Mouse (Mus musculus) bone marrow macrophage, adult 2 months (primary cell): ENCODE measurements around the gene Med29. TPM values are rescaled to one million over a fixed set of nuclear protein-coding genes. Genes with fewer than 3 reads are reported as not detected.

Experiments used
- H3K27ac ChIP-seq: 2 replicates; pipeline ENCODE4 v1.5.1; 2012; ENCODE audit warnings: low read depth, low read length; ENCODE audit not compliant: insufficient read depth
- H3K4me1 ChIP-seq: 2 replicates; pipeline ENCODE4 v1.6.1; 2012; ENCODE audit warnings: low read length; ENCODE audit not compliant: control insufficient read depth, insufficient read depth
- H3K4me3 ChIP-seq: 2 replicates; pipeline ENCODE4 v1.5.1; 2012; ENCODE audit warnings: mild to moderate bottlenecking, low read length, moderate library complexity; ENCODE audit not compliant: insufficient read depth
- CTCF ChIP-seq: IDR thresholded peaks from 2 replicates; pipeline ENCODE4 v1.5.1; 2012; ENCODE audit warnings: low read depth, mild to moderate bottlenecking, low read length, moderate library complexity
- POLR2A ChIP-seq: IDR thresholded peaks from 2 replicates; pipeline ENCODE4 v1.6.1; 2012; ENCODE audit warnings: mild to moderate bottlenecking, low read depth, low read length, borderline replicate concordance
- polyA plus RNA-seq: library from polyadenylated mRNA; stranded (reverse); fragments of >200 nt; gene quantifications from 2 replicates; pipeline ENCODE4 v1.2.4, GENCODE M21; 2012; ENCODE audit not compliant: missing spikeins, insufficient read depth, insufficient read length

Med29 gene
- polyA plus RNA-seq, 1 experiment, result 12.5 TPM

DNA sequence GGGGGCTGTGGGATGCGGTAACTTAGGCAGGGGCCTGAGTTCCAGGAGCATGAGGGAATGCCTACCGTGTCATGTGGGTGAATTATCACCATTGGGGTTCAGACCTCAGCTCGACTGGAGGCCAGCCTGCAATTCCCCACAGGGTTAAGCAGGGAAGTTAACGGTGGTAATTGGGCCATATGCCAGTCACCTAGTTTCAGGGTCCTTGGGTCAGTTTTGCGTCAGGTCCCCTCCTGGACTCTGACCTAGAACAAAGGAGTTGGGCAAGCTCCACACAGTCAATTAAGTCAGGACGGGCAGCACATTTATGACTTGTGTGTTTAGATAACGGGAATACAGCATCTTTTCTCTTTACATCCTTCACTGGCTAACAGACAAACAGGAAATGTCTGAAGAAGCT, 51.1 kb downstream of the Med29 start:
- no peak for TF ChIP-seq POLR2A
- no peak for TF ChIP-seq CTCF
- Histone ChIP-seq H3K4me1 (peaks cover 5% of the 10 kb centered on the region), H3K4me3 (no peak overlapping the region), H3K27ac (no peak overlapping the region)

GRCm38 (mm10) chr7:28339213-28339917, 53.1 kb downstream of the Med29 start:
- peaks cover 11% of the 10 kb centered on the region for H3K4me1 ChIP-seq
- peak overlapping the region; percentile 96 for H3K27ac ChIP-seq
- peak overlapping the region; percentile 64 for H3K4me3 ChIP-seq
- 0 out of 2 replicates have a peak, but pooled peaks have one; percentile 34 for TF ChIP-seq CTCF
- TF ChIP-seq POLR2A, result no peak

DNA sequence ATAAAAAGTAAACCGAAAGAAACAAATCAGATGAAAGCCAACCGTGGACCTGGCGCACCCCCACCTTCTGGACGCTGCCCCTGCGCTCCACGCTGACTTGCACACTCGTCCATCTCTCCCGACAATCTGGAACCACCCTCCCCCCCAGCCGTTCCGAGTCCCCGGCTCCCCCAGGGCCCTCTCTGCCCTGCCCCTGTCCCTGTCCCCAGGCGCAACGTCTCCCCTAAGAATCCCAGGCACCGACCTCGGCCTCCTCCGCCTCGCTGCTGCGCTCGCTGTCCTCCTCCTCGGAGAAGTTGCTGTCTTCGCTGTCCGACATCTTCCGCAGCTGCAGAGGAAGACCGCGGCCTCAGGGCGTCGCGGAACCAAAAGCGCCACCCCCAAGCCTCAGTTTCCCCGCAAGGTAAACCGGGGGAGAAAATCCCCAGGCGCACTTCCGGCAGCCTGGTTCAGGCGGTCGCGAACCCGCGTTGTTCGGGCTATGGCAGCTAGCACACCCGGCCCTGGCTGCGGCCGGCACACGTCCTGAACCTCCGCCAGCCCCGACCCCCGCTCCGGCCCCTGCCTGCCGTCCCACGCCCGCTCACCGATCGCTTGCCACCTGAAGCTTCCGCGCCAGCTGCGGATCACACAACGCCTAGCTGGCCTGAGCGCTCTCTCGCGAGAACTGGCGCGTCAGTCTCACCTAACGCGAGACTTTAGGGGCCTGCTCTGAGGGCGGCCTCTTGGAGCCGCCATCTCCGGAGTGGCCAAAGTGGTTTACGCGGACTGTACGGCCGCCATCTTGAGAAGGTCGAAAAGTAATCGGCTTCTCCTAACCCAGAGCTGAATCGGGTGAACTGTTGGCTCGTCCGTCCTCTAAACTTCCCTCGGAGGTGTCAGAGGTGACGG, 54.2 kb downstream of the Med29 start, which contains the start of gene Supt5:
Gene Supt5 (minus strand): TSS at position 639 of the 891 bp plus-strand sequence.
- TF ChIP-seq CTCF (no peak), POLR2A (no peak)
- Histone ChIP-seq H3K4me3 (peak within 1 kb of the TSS; percentile 95), H3K27ac (peak within 1 kb of the TSS; percentile 96), H3K4me1 (peaks cover 11% of the 10 kb centered on the region)

Other genes with a start within 250 kb of the Med29 start
- gene Fbl, start 223.0 kb downstream of the Med29 start, polyA plus RNA-seq, result 49.4 and 60.6 TPM in 2 replicates
- 18.7 and 20.7 TPM in 2 replicates for gene Dyrk1b, start 213.2 kb downstream of the Med29 start, polyA plus RNA-seq
- 1.6 and 2.5 TPM in 2 replicates for gene Eid2, start 124.8 kb downstream of the Med29 start, polyA plus RNA-seq
- gene Eid2b, start 115.0 kb downstream of the Med29 start, polyA plus RNA-seq, result 4.3 and 4.6 TPM in 2 replicates
- not detected in 2 replicates for gene Selenov, start 101.5 kb downstream of the Med29 start, polyA plus RNA-seq
- not detected in 2 replicates for gene Dll3, start 90.5 kb downstream of the Med29 start, polyA plus RNA-seq
- 28.3 and 31.6 TPM in 2 replicates for gene Timm50, start 80.6 kb downstream of the Med29 start, polyA plus RNA-seq
- gene Supt5, start 54.0 kb downstream of the Med29 start, polyA plus RNA-seq, result 72.0 and 77.4 TPM in 2 replicates
- gene Rps16, start 42.1 kb downstream of the Med29 start, polyA plus RNA-seq, result 801 and 823 TPM in 2 replicates
- gene Plekhg2, start 20.1 kb downstream of the Med29 start, polyA plus RNA-seq, result 11.4 and 14.6 TPM in 2 replicates
- 110 and 119 TPM in 2 replicates for gene Zfp36, start 12.5 kb downstream of the Med29 start, polyA plus RNA-seq
- gene Paf1, start 243 bp upstream of the Med29 start, polyA plus RNA-seq, result 102 and 123 TPM in 2 replicates
- gene Gmfg, start 44.7 kb upstream of the Med29 start, polyA plus RNA-seq, result 349 and 416 TPM in 2 replicates
- 3.2 and 3.6 TPM in 2 replicates for gene Lrfn1, start 59.3 kb upstream of the Med29 start, polyA plus RNA-seq
- not detected in 2 replicates for gene Ifnl2, start 117.7 kb upstream of the Med29 start, polyA plus RNA-seq
- gene Ifnl3, start 130.1 kb upstream of the Med29 start, polyA plus RNA-seq, result not detected in 2 replicates
- gene Sycn, start 148.2 kb upstream of the Med29 start, polyA plus RNA-seq, result not detected in 2 replicates
- gene Nccrp1, start 154.5 kb upstream of the Med29 start, polyA plus RNA-seq, result not detected in 2 replicates
- 39.4 and 47.4 TPM in 2 replicates for gene Samd4b, start 205.4 kb upstream of the Med29 start, polyA plus RNA-seq
- gene Pak4, start 205.5 kb upstream of the Med29 start, polyA plus RNA-seq, result 10.7 and 11.7 TPM in 2 replicates
- not detected in 2 replicates for gene Acp7, start 238.6 kb upstream of the Med29 start, polyA plus RNA-seq